Comparison of ENCODE assay signal across 8 mouse cellular contexts in genomic region chr7:35000839-35001238, GRCm38 (mm10). TPM values are rescaled to one million over a fixed set of nuclear protein-coding genes. Genes with fewer than 3 reads are reported as not detected.
A peak's percentile ranks its signal among the peaks of the same experiment; 100 is the strongest.
DNase-seq lines count a peak whose midpoint lies in the region; ATAC-seq and TF ChIP-seq lines count a peak whose summit lies in the region.
"Had no signal": no experiment of that assay in that cellular context is flagged by ENCODE, and none has a peak within 500 bp of the region (broad histone marks: within the 10 kb centered on the region; RNA-seq: fewer than 3 reads in every experiment).

No protein-coding gene starts in this region.

- TF ChIP-seq EP300 in MEL (IDR thresholded peaks at IDR 0.05; ENCODE audit: low read depth in 1 of 2, low read length in 2 of 2), result no peak

- WGBS in limb, embryonic 14.5 days, result 31% methylated on average over 6 of the region's 6 CpGs

- no peaks in the 10 kb centered on the region for H3K79me2 ChIP-seq in MEL (ENCODE audit: control insufficient read depth, insufficient read depth, low read length, poor library complexity)

- TF ChIP-seq RAD21 in MEL (IDR thresholded peaks at IDR 0.05; ENCODE audit: low read depth, low read length), result peak; percentile 57

- no peaks in the 10 kb centered on the region for H3K9me3 ChIP-seq in MEL (replicated peaks; ENCODE audit: insufficient read depth, low read length)
- no peaks in the 10 kb centered on the region for H3K9me3 ChIP-seq in limb, embryonic 14.5 days (ENCODE audit: control insufficient read depth, low read length)

- no peaks in the 10 kb centered on the region for H3K4me1 ChIP-seq in MEL (ENCODE audit: control insufficient read depth in 1 of 2, insufficient read depth in 2 of 2, low read length in 2 of 2)
- peaks cover 2% of the 10 kb centered on the region; the same call in 1 of the 2 replicates for H3K4me1 ChIP-seq in limb, embryonic 14.5 days (ENCODE audit: control insufficient read depth, insufficient read depth, low read length)

- peak; percentile 79 to 94 (median 86) for TF ChIP-seq CTCF in MEL (IDR thresholded peaks at IDR 0.05 in 2 of 3, conservative IDR thresholded peaks at IDR 0.05 in 1 of 3; ENCODE audit: control insufficient read depth in 1 of 3, insufficient read depth in 1 of 3, low read depth in 2 of 3, low read length in 3 of 3, poor library complexity in 1 of 3, severe bottlenecking in 1 of 3)

- H3K9ac ChIP-seq in MEL (ENCODE audit: control insufficient read depth, low read depth, low read length, poor library complexity, severe bottlenecking), result no peak overlapping the region
- no peak overlapping the region for H3K9ac ChIP-seq in limb, embryonic 14.5 days (ENCODE audit: low read depth, low read length, severe bottlenecking)

- peak; percentile 68 for ATAC-seq in granulocyte monocyte progenitor cell, adult 5-6 weeks (replicated peaks; ENCODE audit: poor library complexity, severe bottlenecking)
- no peak for ATAC-seq in limb, embryonic 14.5 days (ENCODE audit: low FRiP score, low read depth)

- no peaks in the 10 kb centered on the region for H3K27me3 ChIP-seq in MEL (ENCODE audit: control insufficient read depth in 1 of 2, insufficient read depth in 2 of 2, low read length in 2 of 2)
- H3K27me3 ChIP-seq in limb, embryonic 14.5 days (ENCODE audit: control insufficient read depth, insufficient read depth, low read length), result no peaks in the 10 kb centered on the region

- no peak for TF ChIP-seq POLR2A in MEL (IDR thresholded peaks at IDR 0.05; ENCODE audit: control insufficient read depth in 1 of 2, insufficient read depth in 1 of 2, low read depth in 1 of 2, low read length in 2 of 2, poor library complexity in 1 of 2)
- TF ChIP-seq POLR2A in limb, embryonic 14.5 days (IDR thresholded peaks at IDR 0.05; ENCODE audit: borderline replicate concordance, extremely low read depth, insufficient read depth, insufficient read length), result no peak

- no peak overlapping the region for H3K4me3 ChIP-seq in MEL (ENCODE audit: control insufficient read depth in 1 of 2, insufficient read depth in 1 of 2, low read depth in 2 of 2, low read length in 2 of 2)
- H3K4me3 ChIP-seq in limb, embryonic 14.5 days (replicated peaks; ENCODE audit: low read length), result no peak overlapping the region
- H3K4me3 ChIP-seq: myocyte had no signal

- peak; percentile 52 for DNase-seq in layer of hippocampus, adult 11-12 months (ENCODE audit: low spot score)
- no peak for DNase-seq in layer of hippocampus, adult 9-11 months
- DNase-seq in MEL (ENCODE audit: low read depth, low spot score), result peak; percentile 61
- peak; percentile 66 for DNase-seq in brain, adult 2 months (ENCODE audit: low read depth, low spot score)
- peak; percentile 45 for DNase-seq in limb, embryonic 14.5 days (ENCODE audit: low spot score)
- peak; percentile 24 for DNase-seq in retina, postnatal 7 days (ENCODE audit: low read depth, low spot score)

- no peak overlapping the region for H3K4me2 ChIP-seq in limb, embryonic 14.5 days (replicated peaks; ENCODE audit: low read depth, low read length, severe bottlenecking)

- H3K36me3 ChIP-seq in MEL (ENCODE audit: control insufficient read depth in 1 of 2, insufficient read depth in 2 of 2, low read length in 2 of 2), result no peaks in the 10 kb centered on the region
- H3K36me3 ChIP-seq in limb, embryonic 14.5 days (ENCODE audit: control insufficient read depth, insufficient read depth, low read length), result no peaks in the 10 kb centered on the region

- no peak overlapping the region for H3K27ac ChIP-seq in MEL (ENCODE audit: control insufficient read depth, low read depth, low read length)
- H3K27ac ChIP-seq in limb, embryonic 14.5 days (replicated peaks; ENCODE audit: low read depth, low read length), result no peak overlapping the region

TF ChIP-seq in MEL, 35 proteins besides CTCF, POLR2A, EP300 and RAD21:
- TF ChIP-seq MAFK (IDR thresholded peaks at IDR 0.05; ENCODE audit: borderline replicate concordance, low read depth, low read length), result no peak
- TF ChIP-seq MXI1 (IDR thresholded peaks at IDR 0.05; ENCODE audit: low read depth, low read length), result no peak
- TF ChIP-seq USF1 (IDR thresholded peaks at IDR 0.05; ENCODE audit: low read depth, low read length), result no peak
- TF ChIP-seq NELFE (IDR thresholded peaks at IDR 0.05; ENCODE audit: low read depth, low read length), result no peak
- TF ChIP-seq ZC3H11A (IDR thresholded peaks at IDR 0.05; ENCODE audit: low read depth, low read length), result peak; percentile 26; the same call in 1 of the 2 replicates
- TF ChIP-seq TAL1 (IDR thresholded peaks at IDR 0.05; ENCODE audit: low read length), result no peak
- no peak for TF ChIP-seq ELF1 (IDR thresholded peaks at IDR 0.05; ENCODE audit: low read depth, low read length)
- no peak for TF ChIP-seq CHD2 (IDR thresholded peaks at IDR 0.05; ENCODE audit: low read length)
- no peak for TF ChIP-seq KAT2A (conservative IDR thresholded peaks at IDR 0.05; ENCODE audit: low read depth, low read length)
- peak; percentile 79 for TF ChIP-seq SMC3 (IDR thresholded peaks at IDR 0.05; ENCODE audit: low read depth, low read length)
- no peak for TF ChIP-seq CHD1 (IDR thresholded peaks at IDR 0.05; ENCODE audit: low read depth, low read length)

RNA-seq across cellular contexts. Expression of gene Cebpg, which starts 55.5 kb away (rescaled TPM):
- total RNA-seq in MEL (2012; rRNA removed), result 17.3 and 19.7 TPM in 2 replicates
- polyA plus RNA-seq in MEL (2012; ENCODE audit: insufficient read depth in 1 of 2, insufficient read length in 2 of 2, low read depth in 1 of 2, low replicate concordance in 2 of 2, missing spikeins in 1 of 2), result 10 to 100 TPM in 1 of 2 experiments, not detected in 1; 20.7 TPM
- 21.3 TPM in 2 replicates for total RNA-seq in granulocyte monocyte progenitor cell, adult 5-6 weeks (2014; fragmentation: Nextera tagmentation)
- 22.5 and 26.3 TPM in 2 replicates for total RNA-seq in granulocyte monocyte progenitor cell, adult 5-6 weeks (2017)
- 18.1 and 27.6 TPM in 2 replicates for polyA plus RNA-seq in limb, embryonic 14.5 days (2012; rRNA removed)
- 39.3 and 41.6 TPM in 2 replicates for polyA plus RNA-seq in limb, embryonic 14.5 days (2014; fragmentation: Nextera tagmentation; extraction: Ambion mirVana)
